Mouse (Mus musculus): ENCODE results near the gene Spata32. TPM values are rescaled to one million over a fixed set of nuclear protein-coding genes. Genes with fewer than 3 reads are reported as not detected.

The Spata32 gene
- polyA plus RNA-seq (2016; fragmentation: Nextera tagmentation; extraction: Ambion mirVana) = not detected in 2 replicates

- H3K36me3 ChIP-seq = peaks cover 17% of the 10 kb centered on the region
- 2% methylated on average over 45 of the region's 45 CpGs for WGBS
- H3K9me3 ChIP-seq = 0 out of 2 replicates have a peak, but pooled peaks cover 5% of the 10 kb centered on the region
- peak within 1 kb of the TSS; percentile 67 for H3K4me3 ChIP-seq
- peak; percentile 80 for DNase-seq (ENCODE audit: low spot score)
- H3K4me1 ChIP-seq = peaks cover 10% of the 10 kb centered on the region
- peak within 1 kb of the TSS; percentile 59 for H3K27ac ChIP-seq
- H3K27me3 ChIP-seq (ENCODE audit: insufficient read depth, poor library complexity, severe bottlenecking) = peaks cover 52% of the 10 kb centered on the region
These were observed at the start of gene Spata32 for GRCm38 (mm10) chr11:103217790-103218516. Gene Spata32 (minus strand): TSS chr11:103218432.

DNA sequence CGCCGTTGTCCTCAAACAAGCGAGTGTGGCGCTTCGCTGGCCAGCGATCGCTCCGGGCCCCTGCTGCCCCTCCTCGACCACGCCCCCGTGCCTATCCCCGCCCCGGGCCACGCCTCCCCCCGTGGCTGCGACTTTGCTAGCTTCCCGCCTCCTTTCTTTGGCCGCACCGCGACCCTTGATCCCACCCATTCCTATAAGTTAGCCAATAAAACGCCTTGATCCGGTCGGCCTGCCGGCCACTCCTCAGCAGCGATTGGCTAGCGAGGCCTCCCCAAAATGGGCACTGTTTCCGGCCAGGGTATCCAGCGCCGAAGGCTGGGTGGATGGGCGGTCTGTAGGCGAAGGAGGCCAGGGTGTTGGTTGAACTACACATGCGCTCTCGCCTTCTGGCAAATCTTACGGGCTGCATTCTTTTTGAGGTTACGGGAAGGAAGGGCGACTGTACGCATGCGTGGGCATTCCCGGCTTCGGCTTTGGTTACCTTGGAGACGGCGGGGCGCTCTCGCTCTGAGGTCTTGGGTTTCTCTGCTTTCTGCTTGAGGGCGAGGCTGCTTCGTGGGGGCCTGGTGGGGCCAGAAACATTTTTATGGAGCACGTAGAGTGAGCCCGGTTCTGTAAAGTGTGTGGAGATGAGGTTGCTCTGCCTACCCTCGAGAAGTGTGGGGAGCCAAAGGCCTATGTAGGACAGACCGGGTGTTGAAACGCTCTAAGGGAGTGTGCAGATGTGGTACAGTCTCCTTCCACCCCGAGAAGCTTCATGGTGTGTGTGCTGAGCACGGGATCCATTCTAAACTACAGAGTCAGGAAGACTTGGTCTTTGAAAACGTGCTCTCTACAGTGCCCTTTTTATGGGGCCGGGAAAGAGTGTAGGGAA lies 49.4 kb upstream of the Spata32 start, which contains the start of gene Map3k14:
Gene Map3k14, minus strand, starts transcription at position 127 of the 874 bp plus-strand sequence.
- DNase-seq (ENCODE audit: low spot score) = peak; percentile 100
- H3K36me3 ChIP-seq = no peaks in the 10 kb centered on the region
- no peaks in the 10 kb centered on the region for H3K9me3 ChIP-seq
- 1% methylated on average over 55 of the region's 55 CpGs for WGBS
- 0 out of 2 replicates have a peak, but pooled peaks cover 4% of the 10 kb centered on the region for H3K27me3 ChIP-seq (ENCODE audit: insufficient read depth, poor library complexity, severe bottlenecking)
- H3K27ac ChIP-seq = peak within 1 kb of the TSS; percentile 92
- peaks cover 47% of the 10 kb centered on the region for H3K4me1 ChIP-seq
- H3K4me3 ChIP-seq = peak within 1 kb of the TSS; percentile 76

DNA sequence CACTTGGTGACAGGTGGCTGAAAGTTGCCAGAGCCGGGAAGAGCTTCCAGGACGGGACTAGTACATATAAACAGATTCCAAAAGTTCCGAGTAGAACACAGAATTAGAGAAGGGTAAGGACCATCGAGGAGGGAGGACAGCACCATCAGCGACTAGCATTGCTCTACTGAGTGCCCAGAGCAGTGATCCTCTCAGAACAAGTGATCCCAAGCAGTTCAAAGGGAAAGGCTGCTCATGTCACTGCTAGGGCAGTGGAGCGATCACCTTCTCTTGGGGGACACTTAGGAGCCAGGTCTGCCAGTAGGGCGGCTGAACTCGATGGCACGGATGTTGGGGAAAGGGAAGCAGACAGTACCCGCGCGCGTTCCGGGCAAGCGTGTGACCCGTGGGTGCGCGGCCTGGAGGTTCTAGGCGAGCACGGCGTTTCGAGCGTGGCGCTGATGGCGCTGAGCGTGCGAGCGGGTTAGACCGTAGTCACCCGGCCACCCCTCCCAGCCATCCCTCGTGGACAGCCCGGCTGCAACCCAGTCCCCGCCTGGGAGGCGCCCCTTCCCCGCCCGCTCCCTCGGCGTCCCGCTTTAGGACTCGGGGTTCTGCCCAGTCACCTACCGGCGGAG lies 48.6 kb upstream of the Spata32 start:
- H3K4me1 ChIP-seq = peaks cover 54% of the 10 kb centered on the region
- under 1% methylated on average over 42 of the region's 42 CpGs for WGBS

GRCm38 (mm10) chr11:103265856-103266255 lies 47.6 kb upstream of the Spata32 start:
- DNase-seq (ENCODE audit: low spot score) = no peak
- Histone ChIP-seq H3K4me3 (peak overlapping the region; percentile 76; the same call in 1 of the 2 replicates), H3K36me3 (no peaks in the 10 kb centered on the region), H3K27ac (no peak overlapping the region), H3K27me3 (ENCODE audit: insufficient read depth, poor library complexity, severe bottlenecking) (0 out of 2 replicates have a peak, but pooled peaks cover 2% of the 10 kb centered on the region), H3K9me3 (no peaks in the 10 kb centered on the region), H3K4me1 (peaks cover 60% of the 10 kb centered on the region)
- 71% methylated on average over 2 of the region's 2 CpGs for WGBS

More for the DNA sequence above, 48.6 kb upstream of the Spata32 start:
- Histone ChIP-seq H3K27ac (peak overlapping the region; percentile 92), H3K36me3 (no peaks in the 10 kb centered on the region), H3K4me3 (peak overlapping the region; percentile 76), H3K27me3 (ENCODE audit: insufficient read depth, poor library complexity, severe bottlenecking) (0 out of 2 replicates have a peak, but pooled peaks cover 3% of the 10 kb centered on the region), H3K9me3 (no peaks in the 10 kb centered on the region)
- DNase-seq (ENCODE audit: low spot score) = no peak

GRCm38 (mm10) chr11:103265211-103265610 lies 47.0 kb upstream of the Spata32 start:
- DNase-seq (ENCODE audit: low spot score) = no peak
- H3K9me3 ChIP-seq = no peaks in the 10 kb centered on the region
- 66% methylated on average over 7 of the region's 7 CpGs for WGBS
- H3K4me3 ChIP-seq = no peak overlapping the region
- H3K36me3 ChIP-seq = no peaks in the 10 kb centered on the region
- H3K27ac ChIP-seq = no peak overlapping the region
- 0 out of 2 replicates have a peak, but pooled peaks cover 4% of the 10 kb centered on the region for H3K27me3 ChIP-seq (ENCODE audit: insufficient read depth, poor library complexity, severe bottlenecking)
- peaks cover 59% of the 10 kb centered on the region for H3K4me1 ChIP-seq

GRCm38 (mm10) chr11:103264427-103265005 lies 46.3 kb upstream of the Spata32 start:
- H3K4me1 ChIP-seq = peaks cover 59% of the 10 kb centered on the region
- 88% methylated on average over 20 of the region's 20 CpGs for WGBS
- no peaks in the 10 kb centered on the region for H3K9me3 ChIP-seq
- H3K27me3 ChIP-seq (ENCODE audit: insufficient read depth, poor library complexity, severe bottlenecking) = 0 out of 2 replicates have a peak, but pooled peaks cover 4% of the 10 kb centered on the region
- H3K4me3 ChIP-seq = no peak overlapping the region
- H3K36me3 ChIP-seq = no peaks in the 10 kb centered on the region
- no peak overlapping the region for H3K27ac ChIP-seq
- DNase-seq (ENCODE audit: low spot score) = no peak

DNA sequence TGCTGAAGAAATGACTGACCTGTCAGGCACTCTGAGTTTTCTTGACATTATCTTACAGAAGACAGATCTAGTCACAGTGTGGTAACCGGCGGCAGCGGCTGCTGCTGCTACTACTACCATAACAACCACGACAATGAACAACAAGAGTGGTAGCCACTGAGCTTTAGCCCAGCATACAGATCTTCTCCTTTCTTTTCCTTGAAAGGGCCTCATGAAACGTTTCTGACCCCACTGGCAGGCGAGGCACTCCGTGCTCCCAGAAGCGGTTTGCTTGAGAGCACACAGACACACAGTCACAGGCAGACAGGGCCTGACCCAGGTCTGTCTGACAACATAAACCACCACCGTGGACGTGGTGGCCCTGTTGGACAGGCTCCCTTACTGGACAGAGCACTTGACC lies 45.3 kb upstream of the Spata32 start:
- H3K4me3 ChIP-seq = no peak overlapping the region
- no peak for DNase-seq (ENCODE audit: low spot score)
- WGBS = 51% methylated on average over 10 of the region's 10 CpGs
- no peaks in the 10 kb centered on the region for H3K9me3 ChIP-seq
- peaks cover 58% of the 10 kb centered on the region for H3K4me1 ChIP-seq
- H3K27ac ChIP-seq = no peak overlapping the region
- H3K36me3 ChIP-seq = no peaks in the 10 kb centered on the region
- 0 out of 2 replicates have a peak, but pooled peaks cover 4% of the 10 kb centered on the region for H3K27me3 ChIP-seq (ENCODE audit: insufficient read depth, poor library complexity, severe bottlenecking)

- H3K4me3 ChIP-seq = no peak overlapping the region
- H3K4me1 ChIP-seq = peaks cover 50% of the 10 kb centered on the region
- no peaks in the 10 kb centered on the region for H3K36me3 ChIP-seq
- no peaks in the 10 kb centered on the region for H3K9me3 ChIP-seq
- 0 out of 2 replicates have a peak, but pooled peaks cover 4% of the 10 kb centered on the region for H3K27me3 ChIP-seq (ENCODE audit: insufficient read depth, poor library complexity, severe bottlenecking)
- peak overlapping the region; percentile 1; the same call in 1 of the 2 replicates for H3K27ac ChIP-seq
- DNase-seq (ENCODE audit: low spot score) = no peak
- whole genome bisulfite sequencing = 69% methylated on average over 20 of the region's 20 CpGs
These were observed 44.4 kb upstream of the Spata32 start for GRCm38 (mm10) chr11:103262412-103263267.

GRCm38 (mm10) chr11:103261671-103262411 lies 43.6 kb upstream of the Spata32 start:
- no peak overlapping the region for H3K4me3 ChIP-seq
- WGBS = 80% methylated on average over 7 of the region's 7 CpGs
- H3K9me3 ChIP-seq = no peaks in the 10 kb centered on the region
- no peak for DNase-seq (ENCODE audit: low spot score)
- no peaks in the 10 kb centered on the region for H3K36me3 ChIP-seq
- H3K27ac ChIP-seq = 0 out of 2 replicates have a peak overlapping the region, but pooled peaks have one; percentile 1
- H3K4me1 ChIP-seq = peaks cover 45% of the 10 kb centered on the region
- 0 out of 2 replicates have a peak, but pooled peaks cover 4% of the 10 kb centered on the region for H3K27me3 ChIP-seq (ENCODE audit: insufficient read depth, poor library complexity, severe bottlenecking)

DNA sequence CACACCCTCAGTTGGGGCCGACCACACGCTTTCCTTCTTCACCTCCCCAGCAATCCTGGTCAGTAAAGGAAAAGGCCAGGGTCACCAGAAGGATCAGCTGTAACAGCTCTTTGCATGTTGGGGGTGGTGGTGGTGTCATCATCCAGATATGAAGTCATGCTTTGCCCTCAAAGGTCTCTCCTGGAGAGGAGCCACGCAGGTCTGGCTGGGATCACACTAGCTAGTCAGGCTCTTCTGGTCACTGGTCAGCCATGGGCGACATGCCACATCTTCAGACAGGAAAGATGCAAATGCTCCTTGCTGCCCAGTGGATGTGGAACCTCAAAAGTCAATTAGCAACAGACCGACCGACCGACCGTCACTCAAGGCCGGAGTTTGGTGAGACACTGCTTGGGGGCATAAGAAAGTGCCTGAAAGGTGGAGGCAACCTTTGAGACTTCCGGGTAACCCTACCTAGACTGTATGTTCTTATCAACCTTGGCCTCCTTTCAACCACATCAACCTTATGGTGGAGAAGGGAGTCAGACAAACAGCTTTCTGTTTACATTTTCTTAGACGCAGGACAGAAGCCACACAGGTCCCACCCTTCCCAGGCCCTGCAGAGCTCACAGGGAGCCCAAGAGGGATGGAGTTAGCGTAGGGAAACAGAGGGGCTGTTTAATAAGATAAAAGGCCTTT lies 42.4 kb upstream of the Spata32 start:
- H3K4me3 ChIP-seq = no peak overlapping the region
- H3K36me3 ChIP-seq = no peaks in the 10 kb centered on the region
- WGBS = 70% methylated on average over 12 of the region's 12 CpGs

More for the DNA sequence above, 42.4 kb upstream of the Spata32 start:
- DNase-seq (ENCODE audit: low spot score) = no peak
- Histone ChIP-seq H3K4me1 (peaks cover 37% of the 10 kb centered on the region), H3K27me3 (ENCODE audit: insufficient read depth, poor library complexity, severe bottlenecking) (0 out of 2 replicates have a peak, but pooled peaks cover 4% of the 10 kb centered on the region), H3K9me3 (no peaks in the 10 kb centered on the region), H3K27ac (no peak overlapping the region)

Data from heart, embryonic 10.5 days (tissue).